Mouse (Mus musculus) embryonic fibroblast, embryonic 13.5 days (primary cell): ENCODE measurements around the gene Actn4. TPM values are rescaled to one million over a fixed set of nuclear protein-coding genes. Genes with fewer than 3 reads are reported as not detected.

Experiments used
- H3K27ac ChIP-seq: 2 replicates; pipeline ENCODE4 v1.5.1; 2012; ENCODE audit warnings: low read length, control low read depth, inconsistent platforms; ENCODE audit not compliant: insufficient read depth
- H3K4me1 ChIP-seq: 2 replicates; pipeline ENCODE4 v1.6.1; 2011; ENCODE audit warnings: low read length; ENCODE audit not compliant: control insufficient read depth, insufficient read depth
- H3K4me3 ChIP-seq: 2 replicates; pipeline ENCODE4 v1.5.1; 2011; ENCODE audit warnings: mild to moderate bottlenecking, control low read depth, low read length; ENCODE audit not compliant: insufficient read depth
- CTCF ChIP-seq: IDR thresholded peaks from 2 replicates; pipeline ENCODE4 v1.5.1; 2011; ENCODE audit warnings: mild to moderate bottlenecking, control low read depth, low read length, moderate library complexity, borderline replicate concordance; ENCODE audit not compliant: insufficient read depth
- POLR2A ChIP-seq: IDR thresholded peaks from 2 replicates; pipeline ENCODE4 v1.6.1; 2011; ENCODE audit warnings: low read depth, mild to moderate bottlenecking, control low read depth, low read length, moderate library complexity
- polyA plus RNA-seq: library from polyadenylated mRNA; stranded (reverse); fragments of >200 nt; gene quantifications from 2 replicates; pipeline ENCODE4 v1.2.4, GENCODE M21; 2011; ENCODE audit warnings: low read depth; ENCODE audit not compliant: missing spikeins, insufficient read length

Actn4 gene
- polyA plus RNA-seq, 1 experiment: 446 TPM

DNA sequence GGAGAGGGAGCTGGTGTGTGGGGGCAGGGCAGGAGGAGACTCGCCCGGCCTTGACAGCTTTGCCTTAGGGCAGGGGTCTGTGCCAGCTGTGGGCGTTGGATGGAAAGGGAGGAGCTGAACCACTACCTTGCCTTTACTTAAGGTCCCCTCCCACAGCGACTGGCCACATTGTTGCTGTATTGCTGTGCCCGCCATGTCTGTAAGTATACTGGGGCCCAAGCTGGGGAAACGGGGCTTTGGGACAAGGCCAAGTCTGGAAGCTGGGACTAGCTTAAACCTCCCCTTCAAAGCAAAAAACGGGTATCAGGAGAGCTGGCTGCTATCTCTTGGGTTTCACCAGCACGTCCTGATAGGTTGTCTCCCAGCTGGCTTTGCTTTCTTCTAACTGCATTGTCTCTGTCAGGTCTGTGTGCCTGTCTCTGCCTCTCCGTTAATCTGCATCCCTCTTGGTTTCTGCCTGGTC is 97.8 kb downstream of the Actn4 start:
- Histone ChIP-seq H3K4me1 (peaks cover 9% of the 10 kb centered on the region; the same call in 1 of the 2 replicates), H3K4me3 (no peak overlapping the region), H3K27ac (no peak overlapping the region)
- TF ChIP-seq POLR2A (no peak), CTCF (no peak)

DNA sequence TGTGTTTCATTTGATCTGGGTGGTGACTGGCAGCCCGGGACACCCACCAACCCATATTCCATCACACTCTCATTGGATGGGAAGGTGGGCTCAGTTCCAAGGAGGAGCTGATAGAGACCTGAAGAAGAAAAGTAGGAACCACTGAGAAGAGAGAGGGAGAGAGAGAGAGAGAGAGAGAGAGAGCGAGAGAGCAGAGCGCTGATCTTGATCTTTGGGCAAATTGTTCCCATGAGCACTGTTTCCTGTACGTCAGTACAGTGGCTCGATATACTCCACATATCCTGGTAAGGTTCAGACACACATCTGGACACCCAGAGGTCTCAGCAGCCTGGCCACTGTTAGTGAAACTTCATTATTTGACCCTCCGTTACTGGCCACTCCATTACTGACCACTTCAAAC is 98.6 kb downstream of the Actn4 start, which contains the start of gene Lgals7:
Lgals7 (plus strand) TSS at position 314 of the 400 bp plus-strand sequence.
- H3K4me3 ChIP-seq: no peak within 1 kb of the TSS
- peak within 1 kb of the TSS; percentile 9; the same call in 1 of the 2 replicates for H3K27ac ChIP-seq
- no peak for TF ChIP-seq CTCF
- TF ChIP-seq POLR2A: no peak

DNA sequence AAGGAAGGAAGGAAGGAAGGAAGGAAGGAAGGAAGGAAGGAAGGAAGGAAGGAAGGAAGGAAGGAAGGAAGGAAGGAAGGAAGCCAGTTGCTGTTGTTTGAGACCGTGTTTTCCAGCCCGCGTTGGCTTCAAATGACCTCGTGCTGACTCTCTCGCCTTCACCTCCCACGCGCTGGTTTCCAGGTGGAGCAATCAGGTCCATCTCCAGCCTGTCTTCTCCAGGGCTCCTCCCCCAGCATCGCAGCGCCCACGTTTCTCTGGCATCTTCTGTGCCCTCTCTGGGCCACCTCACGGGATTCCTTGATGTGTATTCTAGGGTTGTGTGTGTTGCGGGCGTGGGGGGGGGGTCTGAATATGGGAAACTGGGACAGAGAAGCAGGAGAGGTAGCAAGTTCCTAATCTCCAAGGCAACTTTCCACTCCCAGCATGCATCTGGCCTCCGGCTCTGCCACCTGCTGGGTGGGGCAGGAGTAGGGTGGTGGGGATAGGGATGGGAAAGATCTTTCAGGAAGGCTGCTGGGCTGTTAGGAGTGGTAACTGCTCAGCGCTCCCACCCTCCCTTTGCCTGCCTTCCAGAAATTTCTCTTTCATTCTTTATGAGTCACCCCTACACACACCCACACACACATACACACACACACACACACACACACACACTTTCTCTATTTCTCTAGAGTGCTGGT is 99.2 kb downstream of the Actn4 start:
- Histone ChIP-seq H3K27ac (no peak overlapping the region), H3K4me3 (no peak overlapping the region), H3K4me1 (peaks cover 9% of the 10 kb centered on the region; the same call in 1 of the 2 replicates)
- TF ChIP-seq CTCF (no peak), POLR2A (no peak)

More for the DNA sequence above, 98.6 kb downstream of the Actn4 start, which contains the start of gene Lgals7:
- peaks cover 9% of the 10 kb centered on the region; the same call in 1 of the 2 replicates for H3K4me1 ChIP-seq

DNA sequence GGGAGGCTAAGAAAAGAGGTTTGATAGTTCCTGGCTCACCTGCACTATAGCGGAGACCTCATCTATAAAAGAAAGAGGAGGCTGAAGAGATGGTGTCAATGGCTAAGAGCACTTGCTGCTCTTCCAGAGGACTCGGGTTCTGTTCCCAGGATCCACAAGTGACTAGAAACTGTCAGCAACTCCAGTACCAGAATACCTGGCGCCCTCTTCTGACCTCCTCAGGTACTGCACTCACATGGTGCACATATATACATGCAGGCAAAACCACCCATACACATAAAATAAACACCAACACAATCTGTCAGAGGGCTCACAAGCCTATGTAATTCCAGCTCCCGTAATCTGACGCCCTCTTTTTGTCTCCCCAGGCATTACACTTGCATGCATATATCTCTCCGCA is 101.2 kb downstream of the Actn4 start:
- no peak overlapping the region for H3K4me3 ChIP-seq
- no peak overlapping the region for H3K27ac ChIP-seq
- TF ChIP-seq CTCF: no peak
- TF ChIP-seq POLR2A: no peak
- peaks cover 9% of the 10 kb centered on the region; the same call in 1 of the 2 replicates for H3K4me1 ChIP-seq

DNA sequence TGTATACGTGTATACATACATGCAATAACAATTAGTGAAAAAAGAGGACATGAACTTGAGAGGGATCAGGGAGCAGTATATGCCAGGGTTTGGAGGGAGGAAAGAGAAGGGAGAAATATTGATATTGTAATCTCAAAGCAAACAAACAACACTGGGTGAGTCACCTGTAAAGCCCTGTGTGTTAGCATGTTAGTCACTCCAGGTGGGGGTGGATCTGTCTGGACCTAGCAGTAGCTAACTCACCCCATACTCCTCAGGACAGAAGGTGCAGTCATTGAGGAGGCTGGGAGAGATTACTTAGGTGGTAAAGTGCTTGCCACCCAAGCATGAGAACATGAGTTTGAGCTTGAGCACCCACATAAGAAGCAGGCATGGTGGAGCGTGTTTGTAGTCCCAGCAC is 102.2 kb downstream of the Actn4 start:
- no peak overlapping the region for H3K27ac ChIP-seq
- H3K4me3 ChIP-seq: no peak overlapping the region
- H3K4me1 ChIP-seq: peaks cover 9% of the 10 kb centered on the region; the same call in 1 of the 2 replicates
- TF ChIP-seq POLR2A (no peak), CTCF (no peak)

DNA sequence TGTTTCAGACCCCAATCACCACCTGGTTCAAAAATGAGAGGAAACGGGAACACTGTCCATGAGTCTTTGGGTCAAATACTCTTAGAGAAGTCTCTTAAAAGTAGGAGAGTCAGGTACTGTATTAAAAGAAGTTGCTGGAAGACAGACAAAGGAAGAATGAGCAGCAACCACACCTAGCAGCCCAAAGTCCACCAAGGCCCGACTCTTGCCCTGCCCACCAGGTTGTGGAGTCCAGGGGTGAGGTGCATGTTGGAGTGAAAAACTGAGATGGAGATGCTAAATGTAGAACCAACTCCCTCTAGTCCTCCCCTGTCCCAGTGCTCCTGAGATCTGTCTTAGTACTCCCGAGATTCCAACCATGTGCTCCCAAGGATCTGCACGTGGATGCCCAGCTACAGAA is 111.5 kb downstream of the Actn4 start:
- no peak overlapping the region for H3K27ac ChIP-seq
- H3K4me3 ChIP-seq: no peak overlapping the region
- TF ChIP-seq POLR2A (no peak), CTCF (no peak)
- 0 out of 2 replicates have a peak, but pooled peaks cover 3% of the 10 kb centered on the region for H3K4me1 ChIP-seq

DNA sequence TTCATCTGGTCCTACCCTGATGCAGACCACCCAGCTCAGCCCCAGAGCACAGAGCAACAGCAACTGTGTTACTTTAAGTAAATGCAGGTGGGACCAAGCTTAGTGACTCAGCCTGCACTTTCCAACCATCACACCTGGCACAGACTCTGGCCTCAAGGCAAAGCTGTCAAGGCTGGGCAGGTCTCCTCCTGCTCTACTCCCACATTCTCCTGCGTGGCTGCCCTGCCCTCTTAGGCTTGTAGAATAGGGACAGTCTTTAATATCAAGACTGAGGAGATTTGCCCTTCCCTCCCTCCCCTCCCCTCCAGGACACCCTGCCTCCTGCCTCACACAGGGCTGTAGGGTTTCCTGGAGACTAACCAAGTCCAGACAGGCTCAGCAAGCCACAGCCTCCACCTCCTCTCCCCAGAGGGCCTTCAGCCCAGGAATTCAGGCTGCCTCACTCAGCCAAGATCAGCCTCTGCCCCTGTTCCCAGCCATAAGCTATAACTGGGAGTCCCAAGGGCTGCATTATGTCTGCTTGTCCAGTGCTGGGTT is 112.4 kb downstream of the Actn4 start:
- Histone ChIP-seq H3K27ac (no peak overlapping the region), H3K4me3 (no peak overlapping the region), H3K4me1 (0 out of 2 replicates have a peak, but pooled peaks cover 3% of the 10 kb centered on the region)
- TF ChIP-seq CTCF (no peak), POLR2A (no peak)

DNA sequence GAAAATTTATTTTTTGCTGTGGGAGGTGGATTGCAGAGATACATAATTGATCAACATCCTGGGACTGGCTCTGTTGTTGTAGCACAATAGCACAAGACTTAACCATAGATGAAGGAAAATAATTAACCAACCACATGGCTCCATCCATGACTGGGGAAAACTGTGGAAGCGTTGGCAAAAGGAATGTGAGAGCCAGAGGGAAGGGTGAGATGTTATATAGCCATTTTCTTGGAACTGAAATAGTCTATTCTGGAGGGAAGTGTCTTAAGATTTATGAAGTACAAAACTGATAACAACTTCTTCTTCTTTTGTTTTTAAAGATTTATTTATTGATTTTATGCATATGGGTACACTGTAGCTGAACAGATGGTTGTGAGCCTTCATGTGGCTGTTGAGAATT is 114.9 kb downstream of the Actn4 start:
- no peak for TF ChIP-seq CTCF
- no peak for TF ChIP-seq POLR2A
- Histone ChIP-seq H3K4me3 (no peak overlapping the region), H3K27ac (no peak overlapping the region), H3K4me1 (0 out of 2 replicates have a peak, but pooled peaks cover 3% of the 10 kb centered on the region)

Other genes starting within 250 kb of the Actn4 start
- gene Fbxo17, start 245.5 kb downstream of the Actn4 start, polyA plus RNA-seq: 16.3 and 18.4 TPM in 2 replicates
- 30.9 and 50.8 TPM in 2 replicates for gene Mrps12, start 220.5 kb downstream of the Actn4 start, polyA plus RNA-seq
- gene Sars2, start 220.3 kb downstream of the Actn4 start, polyA plus RNA-seq: 5.2 and 7.1 TPM in 2 replicates
- gene Ccer2, start 206.2 kb downstream of the Actn4 start, polyA plus RNA-seq: not detected in 2 replicates
- 60.1 and 64.1 TPM in 2 replicates for gene Sirt2, start 195.6 kb downstream of the Actn4 start, polyA plus RNA-seq
- gene Nfkbib, start 194.8 kb downstream of the Actn4 start, polyA plus RNA-seq: 13.8 and 15.0 TPM in 2 replicates
- 0.77 TPM in 1 of 2 replicates, not detected in the other for gene Rinl, start 173.4 kb downstream of the Actn4 start, polyA plus RNA-seq
- gene Hnrnpl, start 153.8 kb downstream of the Actn4 start, polyA plus RNA-seq: 442 and 496 TPM in 2 replicates
- 80.4 and 81.2 TPM in 2 replicates for gene Ech1, start 137.1 kb downstream of the Actn4 start, polyA plus RNA-seq
- 1.4 and 6.5 TPM in 2 replicates for gene Lgals4, start 128.5 kb downstream of the Actn4 start, polyA plus RNA-seq
- 1.5 and 4.3 TPM in 2 replicates for gene Lgals7, start 98.5 kb downstream of the Actn4 start, polyA plus RNA-seq
- 0.23 TPM in 1 of 2 replicates, not detected in the other for gene Capn12, start 80.9 kb downstream of the Actn4 start, polyA plus RNA-seq
- gene Eif3k, start 19.5 kb upstream of the Actn4 start, polyA plus RNA-seq: 328 and 347 TPM in 2 replicates
- gene Map4k1, start 19.7 kb upstream of the Actn4 start, polyA plus RNA-seq: 2.0 and 2.2 TPM in 2 replicates
- gene Ryr1, start 162.8 kb upstream of the Actn4 start, polyA plus RNA-seq: 0.05 and 0.28 TPM in 2 replicates
- gene Rasgrp4, start 172.5 kb upstream of the Actn4 start, polyA plus RNA-seq: not detected in 2 replicates
- 5.5 and 5.9 TPM in 2 replicates for gene Fam98c, start 193.9 kb upstream of the Actn4 start, polyA plus RNA-seq
- gene Ggn, start 207.9 kb upstream of the Actn4 start, polyA plus RNA-seq: 1.2 and 1.3 TPM in 2 replicates
- gene Spred3, start 208.1 kb upstream of the Actn4 start, polyA plus RNA-seq: 31.2 and 56.4 TPM in 2 replicates
- gene Psmd8, start 218.4 kb upstream of the Actn4 start, polyA plus RNA-seq: 374 and 478 TPM in 2 replicates